Mouse (Mus musculus): ENCODE data around the gene Gucy2g. TPM values are rescaled to one million over a fixed set of nuclear protein-coding genes. Genes with fewer than 3 reads are reported as not detected.

Gene Gucy2g
- total and polyA plus RNA-seq, 2 experiments from 2014 or later, result not detected

GRCm38 (mm10) chr19:55165183-55165865 is 75.7 kb downstream of the Gucy2g start:
- ATAC-seq (ENCODE audit: low FRiP score) (no peak), DNase-seq (ENCODE audit: low spot score) (no peak)
- no peaks in the 10 kb centered on the region for H3K4me1 ChIP-seq (ENCODE audit: insufficient read depth, low read length)
- H3K36me3 ChIP-seq (ENCODE audit: insufficient read depth, low read length), result no peaks in the 10 kb centered on the region
- 81% methylated on average over 1 of the region's 1 CpGs for WGBS
- H3K4me3 ChIP-seq (ENCODE audit: low read depth, low read length), result no peak overlapping the region
- no peak overlapping the region for H3K27ac ChIP-seq (ENCODE audit: low read depth, low read length)
- TF ChIP-seq CTCF (IDR thresholded peaks at IDR 0.05), result no peak
- no peaks in the 10 kb centered on the region for H3K27me3 ChIP-seq (ENCODE audit: insufficient read depth, low read length)
- no peak overlapping the region for H3K9ac ChIP-seq (replicated peaks; ENCODE audit: low read length, poor library complexity, severe bottlenecking)
- H3K9me3 ChIP-seq (ENCODE audit: low read length), result no peaks in the 10 kb centered on the region
- H3K4me2 ChIP-seq (ENCODE audit: low read depth, low read length, poor library complexity, severe bottlenecking), result no peak overlapping the region

- H3K4me3 ChIP-seq (ENCODE audit: low read depth, low read length), result no peak overlapping the region
- no peak for TF ChIP-seq CTCF (IDR thresholded peaks at IDR 0.05)
- H3K9me3 ChIP-seq (ENCODE audit: low read length), result no peaks in the 10 kb centered on the region
- no peak overlapping the region for H3K27ac ChIP-seq (ENCODE audit: low read depth, low read length)
- WGBS, result 90% methylated on average over 1 of the region's 1 CpGs
- no peak for DNase-seq (ENCODE audit: low spot score)
- no peaks in the 10 kb centered on the region for H3K36me3 ChIP-seq (ENCODE audit: insufficient read depth, low read length)
- no peak for ATAC-seq (ENCODE audit: low FRiP score)
- H3K27me3 ChIP-seq (ENCODE audit: insufficient read depth, low read length), result no peaks in the 10 kb centered on the region
- no peak overlapping the region for H3K4me2 ChIP-seq (ENCODE audit: low read depth, low read length, poor library complexity, severe bottlenecking)
- no peak overlapping the region for H3K9ac ChIP-seq (replicated peaks; ENCODE audit: low read length, poor library complexity, severe bottlenecking)
- H3K4me1 ChIP-seq (ENCODE audit: insufficient read depth, low read length), result no peaks in the 10 kb centered on the region
Measured at GRCm38 (mm10) chr19:55164162-55164561, 76.9 kb downstream of the Gucy2g start.

- ATAC-seq (ENCODE audit: low FRiP score) (no peak), DNase-seq (ENCODE audit: low spot score) (no peak)
- Histone ChIP-seq H3K9ac (replicated peaks; ENCODE audit: low read length, poor library complexity, severe bottlenecking) (no peak overlapping the region), H3K4me3 (ENCODE audit: low read depth, low read length) (no peak overlapping the region), H3K36me3 (ENCODE audit: insufficient read depth, low read length) (no peaks in the 10 kb centered on the region), H3K9me3 (ENCODE audit: low read length) (no peaks in the 10 kb centered on the region), H3K4me2 (ENCODE audit: low read depth, low read length, poor library complexity, severe bottlenecking) (no peak overlapping the region), H3K27me3 (ENCODE audit: insufficient read depth, low read length) (no peaks in the 10 kb centered on the region), H3K27ac (ENCODE audit: low read depth, low read length) (no peak overlapping the region), H3K4me1 (ENCODE audit: insufficient read depth, low read length) (no peaks in the 10 kb centered on the region)
- TF ChIP-seq CTCF (IDR thresholded peaks at IDR 0.05), result no peak
- 70% methylated on average over 4 of the region's 4 CpGs for WGBS
Measured at GRCm38 (mm10) chr19:55162271-55162670, 78.8 kb downstream of the Gucy2g start.

DNA sequence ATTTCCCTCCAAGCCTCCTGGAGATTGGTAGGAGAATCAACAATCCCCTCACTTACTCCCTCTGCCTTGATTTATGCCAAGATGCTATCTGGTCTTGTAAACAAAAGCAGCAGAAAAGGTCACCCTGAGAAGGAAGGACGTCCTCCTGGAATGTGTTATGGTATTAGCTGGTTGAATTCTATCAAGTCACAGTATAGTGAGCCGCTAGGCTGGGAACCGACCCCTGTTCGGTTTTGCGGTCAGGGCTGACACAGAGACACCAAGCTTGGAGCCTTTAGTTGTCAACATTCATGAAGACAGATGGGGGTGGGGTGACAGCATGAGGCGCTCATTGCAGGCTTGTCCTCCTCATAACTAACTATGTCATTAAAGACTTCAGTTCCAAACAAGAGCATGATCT is 81.2 kb downstream of the Gucy2g start:
- no peak for ATAC-seq (ENCODE audit: low FRiP score)

GRCm38 (mm10) chr19:55158606-55159005 is 82.4 kb downstream of the Gucy2g start:
- no peak for DNase-seq (ENCODE audit: low spot score)
- TF ChIP-seq CTCF (IDR thresholded peaks at IDR 0.05), result no peak
- Histone ChIP-seq H3K4me2 (ENCODE audit: low read depth, low read length, poor library complexity, severe bottlenecking) (no peak overlapping the region), H3K27ac (ENCODE audit: low read depth, low read length) (no peak overlapping the region), H3K4me1 (ENCODE audit: insufficient read depth, low read length) (no peaks in the 10 kb centered on the region), H3K36me3 (ENCODE audit: insufficient read depth, low read length) (no peaks in the 10 kb centered on the region), H3K9ac (replicated peaks; ENCODE audit: low read length, poor library complexity, severe bottlenecking) (no peak overlapping the region), H3K27me3 (ENCODE audit: insufficient read depth, low read length) (no peaks in the 10 kb centered on the region), H3K4me3 (ENCODE audit: low read depth, low read length) (no peak overlapping the region), H3K9me3 (ENCODE audit: low read length) (no peaks in the 10 kb centered on the region)
- 65% methylated on average over 8 of the region's 8 CpGs for WGBS
- ATAC-seq (ENCODE audit: low FRiP score), result no peak

More for the DNA sequence above, 81.2 kb downstream of the Gucy2g start:
- H3K9me3 ChIP-seq (ENCODE audit: low read length), result no peaks in the 10 kb centered on the region
- no peaks in the 10 kb centered on the region for H3K27me3 ChIP-seq (ENCODE audit: insufficient read depth, low read length)
- H3K4me1 ChIP-seq (ENCODE audit: insufficient read depth, low read length), result no peaks in the 10 kb centered on the region
- DNase-seq (ENCODE audit: low spot score), result no peak
- H3K36me3 ChIP-seq (ENCODE audit: insufficient read depth, low read length), result no peaks in the 10 kb centered on the region
- no peak overlapping the region for H3K4me2 ChIP-seq (ENCODE audit: low read depth, low read length, poor library complexity, severe bottlenecking)
- no peak overlapping the region for H3K9ac ChIP-seq (replicated peaks; ENCODE audit: low read length, poor library complexity, severe bottlenecking)
- no peak overlapping the region for H3K27ac ChIP-seq (ENCODE audit: low read depth, low read length)
- WGBS, result 88% methylated on average over 6 of the region's 6 CpGs
- no peak for TF ChIP-seq CTCF (IDR thresholded peaks at IDR 0.05)
- no peak overlapping the region for H3K4me3 ChIP-seq (ENCODE audit: low read depth, low read length)

DNA sequence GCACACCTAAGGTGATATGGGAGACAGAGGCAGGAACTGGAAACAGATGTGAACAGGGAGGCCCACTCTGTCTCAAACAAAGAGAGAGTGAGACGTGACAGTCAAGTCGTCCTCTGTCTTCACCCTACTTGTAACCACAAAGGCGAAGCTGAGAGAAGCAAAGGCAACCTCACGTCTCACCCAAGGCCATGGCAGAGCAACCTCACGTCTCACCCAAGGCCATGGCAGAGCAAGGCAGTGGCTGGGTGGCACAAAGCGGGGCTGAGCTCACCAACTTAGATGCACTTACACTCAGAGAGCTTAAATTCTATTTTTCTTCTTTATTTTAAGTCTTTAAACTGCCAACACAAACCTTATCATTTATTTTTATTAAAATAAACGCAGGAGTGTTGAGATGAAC is 84.0 kb downstream of the Gucy2g start:
- no peak overlapping the region for H3K4me2 ChIP-seq (ENCODE audit: low read depth, low read length, poor library complexity, severe bottlenecking)
- H3K27me3 ChIP-seq (ENCODE audit: insufficient read depth, low read length), result no peaks in the 10 kb centered on the region
- H3K9me3 ChIP-seq (ENCODE audit: low read length), result no peaks in the 10 kb centered on the region
- no peak for ATAC-seq (ENCODE audit: low FRiP score)
- no peak for DNase-seq (ENCODE audit: low spot score)
- WGBS, result 87% methylated on average over 7 of the region's 7 CpGs
- H3K4me3 ChIP-seq (ENCODE audit: low read depth, low read length), result no peak overlapping the region
- H3K4me1 ChIP-seq (ENCODE audit: insufficient read depth, low read length), result no peaks in the 10 kb centered on the region
- H3K36me3 ChIP-seq (ENCODE audit: insufficient read depth, low read length), result no peaks in the 10 kb centered on the region
- no peak overlapping the region for H3K9ac ChIP-seq (replicated peaks; ENCODE audit: low read length, poor library complexity, severe bottlenecking)
- H3K27ac ChIP-seq (ENCODE audit: low read depth, low read length), result no peak overlapping the region
- TF ChIP-seq CTCF (IDR thresholded peaks at IDR 0.05), result no peak

Data from midbrain, postnatal 0 days (tissue).